Mouse (Mus musculus) lung, postnatal 10 days (tissue): ENCODE data around the gene Olfr143.

Experiments
- DNase-seq: peaks from one replicate; pipeline ENCODE4 v3.0.0; 2021

Olfr143 gene

DNA sequence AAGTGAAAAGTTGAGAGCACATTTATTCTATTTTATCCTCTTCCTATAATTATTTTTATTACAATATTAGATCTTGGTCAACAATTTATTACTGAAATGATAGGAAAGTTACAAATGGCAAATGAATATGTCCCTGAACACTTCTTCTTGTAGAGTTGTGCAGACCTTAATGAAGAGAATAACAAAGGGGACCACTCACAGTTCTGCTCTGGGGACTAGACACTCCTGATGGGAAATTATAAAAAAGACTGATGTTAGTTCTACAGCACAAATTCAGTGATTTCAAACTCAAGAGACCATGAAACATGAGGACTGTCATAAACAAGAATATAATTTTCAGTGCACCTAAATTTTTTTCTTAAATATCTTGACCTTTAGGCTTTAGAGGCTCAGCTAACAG lies at the start of gene Olfr143:
Gene Olfr143, plus strand, starts transcription at position 301 of the 400 bp plus-strand sequence.
- no peak for DNase-seq

GRCm38 (mm10) chr9:38208065-38208464 lies 44.5 kb upstream of the Olfr143 start, which contains the start of gene Olfr893:
TSS of gene Olfr893 (plus strand) at chr9:38208365.
- no peak for DNase-seq

GRCm38 (mm10) chr9:38217755-38218154 lies 34.8 kb upstream of the Olfr143 start, which contains the start of gene Olfr894:
TSS of gene Olfr894 (plus strand) at chr9:38218055.
- DNase-seq = no peak

GRCm38 (mm10) chr9:38267551-38267950 lies 15.0 kb downstream of the Olfr143 start, which contains the start of gene Olfr895:
TSS of gene Olfr895 (plus strand) at chr9:38267851.
- DNase-seq = no peak

DNA sequence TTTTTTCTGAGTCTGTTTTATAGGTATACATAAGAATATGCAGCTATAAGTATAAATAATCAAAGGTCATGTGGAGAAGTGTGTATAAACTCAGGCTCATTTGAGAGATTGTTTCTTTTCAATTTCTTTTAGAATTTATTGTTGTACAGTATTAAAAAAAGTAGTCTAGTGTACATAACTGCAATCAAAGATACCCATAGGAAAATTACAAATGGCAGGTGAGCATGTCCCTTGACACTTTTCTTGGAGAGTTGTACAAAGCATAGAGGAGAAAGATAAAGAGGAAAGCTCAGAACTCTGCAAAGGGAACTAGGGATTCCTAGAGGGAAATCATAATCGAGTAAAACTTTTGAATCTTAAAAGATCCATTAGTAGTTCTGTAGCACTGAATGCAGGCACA lies 38.2 kb downstream of the Olfr143 start, which contains the start of gene Olfr896-ps1:
Gene Olfr896-ps1, plus strand, starts transcription at position 301 of the 400 bp plus-strand sequence.
- DNase-seq = no peak
